Mouse (Mus musculus): ENCODE results near the gene V1ra8.
"Not testable (repeated sequence)": the region's sequence is repeated elsewhere in the genome, so short reads cannot be mapped to it uniquely, and the experiment has no call there.

Gene V1ra8

DNA sequence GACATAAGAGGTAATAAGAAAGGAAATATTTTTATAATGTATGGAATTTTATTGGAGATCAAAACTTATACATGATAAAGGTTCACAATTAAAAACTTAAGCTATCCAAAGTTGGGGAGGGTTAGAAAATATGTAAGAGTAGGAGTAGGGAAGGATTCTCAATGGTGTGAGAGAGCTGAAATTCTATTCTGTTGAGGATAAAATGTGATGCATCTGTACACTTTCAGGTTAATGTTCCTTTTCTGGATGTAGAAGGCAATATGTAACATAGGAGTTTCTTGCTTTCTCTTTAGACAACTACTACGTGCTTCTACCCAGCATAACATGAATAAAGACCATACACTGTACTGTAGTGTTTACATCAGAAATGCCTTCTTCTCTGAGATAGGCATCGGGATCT is at the start of gene V1ra8:
V1ra8 (plus strand) TSS at position 301 of the 400 bp plus-strand sequence.
- not testable (repeated sequence) for DNase-seq (ENCODE audit: low read depth)

DNA sequence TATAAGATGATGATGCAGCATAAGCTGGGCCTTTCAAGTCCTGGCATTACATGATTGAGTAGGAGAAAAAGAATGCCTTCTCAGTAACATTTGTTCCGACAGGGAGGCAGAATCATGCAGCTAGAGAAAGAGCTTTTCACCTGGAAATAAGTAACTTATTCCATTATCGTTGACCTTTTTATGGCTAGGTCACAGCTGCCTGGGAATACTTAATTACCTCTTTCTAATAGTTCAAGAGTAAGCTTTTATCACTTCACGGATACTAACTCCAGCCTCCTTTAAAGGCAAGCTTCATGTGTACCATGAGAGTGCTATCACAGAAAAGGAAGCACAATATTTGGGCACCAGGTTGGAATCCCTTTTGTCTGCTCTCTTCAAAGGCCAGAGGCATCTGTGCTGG is 42.5 kb upstream of the V1ra8 start:
- DNase-seq (ENCODE audit: low read depth) = no peak

DNA sequence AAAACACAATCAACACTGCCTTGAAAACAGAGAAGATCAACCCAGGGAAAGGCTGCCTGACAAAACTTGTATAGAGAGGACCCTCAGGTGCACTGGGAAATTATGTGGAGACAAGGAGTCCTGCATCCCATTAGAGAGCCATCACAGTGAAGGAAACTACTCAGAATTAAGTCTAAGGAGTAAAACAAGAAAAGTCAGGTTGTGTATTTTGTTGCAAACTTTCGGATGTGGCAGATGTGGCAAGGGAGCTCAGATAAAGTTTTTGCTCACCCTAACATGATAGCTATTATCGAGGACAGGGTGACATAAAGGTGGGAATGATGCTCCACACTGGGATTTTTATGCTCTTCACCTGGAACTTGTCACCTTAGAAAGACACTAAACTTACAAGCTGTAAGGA is 28.1 kb upstream of the V1ra8 start, which contains the start of gene Vmn1r52:
Vmn1r52 (plus strand) TSS at position 301 of the 400 bp plus-strand sequence.
- DNase-seq (ENCODE audit: low read depth) = no peak

DNA sequence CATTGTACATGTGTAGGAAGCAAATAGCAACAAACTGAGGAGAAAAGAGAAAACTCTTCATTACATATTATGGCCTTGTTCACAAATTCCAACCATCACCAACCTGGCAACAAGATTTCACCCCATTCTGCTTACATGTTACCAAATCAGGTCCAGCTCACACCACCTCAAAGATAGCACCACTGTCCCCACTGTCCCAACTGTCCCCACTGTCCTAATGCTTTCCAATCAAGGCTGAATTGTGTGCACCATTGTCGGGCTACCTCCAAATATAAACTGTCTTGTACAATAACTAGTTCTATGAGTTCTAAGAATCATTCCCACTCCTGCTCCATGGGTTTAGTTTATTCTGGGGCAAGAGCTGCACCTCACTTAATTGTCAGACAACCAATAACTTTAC is 21.7 kb downstream of the V1ra8 start, which contains the start of gene Vmn1r53:
Vmn1r53 (minus strand) TSS at position 101 of the 400 bp plus-strand sequence.
- no peak for DNase-seq (ENCODE audit: low read depth)

DNA sequence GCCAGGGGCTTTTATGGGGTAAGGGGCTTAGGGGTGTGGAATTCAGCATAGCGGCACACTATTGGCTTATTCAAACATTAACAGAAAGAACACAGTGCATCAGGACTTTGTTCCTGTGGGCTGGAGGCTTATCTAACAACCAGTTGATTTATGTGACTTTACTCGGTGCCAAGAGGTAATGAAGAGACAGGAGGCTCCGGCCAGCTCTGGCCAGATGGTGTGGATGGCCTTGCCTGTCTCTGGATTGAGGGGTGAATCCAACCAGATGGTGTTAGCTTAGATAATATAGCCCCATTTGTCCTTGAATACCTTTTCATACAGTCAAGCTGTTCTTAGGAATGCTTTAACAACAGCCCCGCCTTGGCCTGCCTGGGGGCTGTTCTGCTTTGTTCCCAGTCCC is 29.5 kb downstream of the V1ra8 start:
- DNase-seq (ENCODE audit: low read depth) = not testable (repeated sequence)

DNA sequence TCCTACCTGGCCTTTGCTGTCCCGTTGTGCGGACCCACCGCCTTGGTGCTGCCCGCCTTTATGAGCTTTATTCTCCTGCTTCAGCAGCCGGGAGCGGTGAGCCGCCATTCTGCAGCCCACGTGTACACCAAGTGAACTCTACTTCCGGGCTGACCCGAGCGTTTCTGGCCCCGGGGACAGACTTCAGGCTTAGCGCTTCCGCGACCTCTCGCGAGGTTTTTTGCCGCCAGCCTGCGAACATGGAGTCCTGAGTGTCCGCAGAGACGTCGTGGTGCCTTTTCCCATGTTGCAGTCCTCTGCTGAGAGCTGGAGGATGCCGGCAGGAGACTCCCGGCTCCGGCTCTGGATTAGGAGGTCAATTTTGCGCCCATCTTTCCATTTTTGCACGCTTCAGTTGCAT is 30.1 kb downstream of the V1ra8 start:
- no peak for DNase-seq (ENCODE audit: low read depth)

DNA sequence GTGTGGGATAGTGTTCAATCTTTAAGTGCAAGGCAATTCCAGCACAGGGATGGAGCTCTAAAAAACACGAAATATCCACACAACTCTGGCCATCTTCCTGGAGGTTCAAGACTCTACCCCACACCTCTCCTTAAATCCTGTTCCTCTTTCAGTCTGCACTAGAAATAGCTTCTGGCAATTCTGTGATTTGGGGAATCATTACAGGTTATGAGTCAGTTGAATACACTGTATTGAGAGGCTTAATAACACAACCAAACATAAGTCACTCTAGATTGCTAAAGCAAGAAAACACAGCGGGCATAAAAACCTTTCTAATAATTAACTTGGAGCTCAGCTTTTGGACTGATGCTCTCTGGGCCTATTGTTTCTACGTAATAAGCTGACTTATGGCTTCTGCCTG is 41.4 kb downstream of the V1ra8 start:
- no peak for DNase-seq (ENCODE audit: low read depth)

DNA sequence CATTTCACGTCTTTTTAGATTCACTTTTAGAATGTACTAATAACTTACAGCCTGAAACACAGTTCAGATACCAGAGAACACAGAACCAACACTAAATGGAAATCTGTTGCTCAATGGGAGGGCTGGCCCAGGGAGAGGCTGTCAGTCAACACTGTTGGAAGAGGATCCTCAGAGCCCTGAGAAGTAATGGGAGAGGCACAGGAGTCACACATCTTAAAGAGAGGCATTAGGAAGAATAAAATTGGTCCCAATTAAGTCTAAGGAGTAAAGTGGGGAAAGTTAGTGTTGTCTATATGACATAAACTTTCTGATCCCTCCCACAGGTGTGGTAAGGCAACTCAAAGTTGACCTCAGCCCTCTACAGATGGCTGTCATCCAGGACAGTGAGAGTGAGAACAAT is 43.4 kb downstream of the V1ra8 start, which contains the start of gene Vmn1r54:
Vmn1r54 (plus strand) TSS at position 301 of the 400 bp plus-strand sequence.
- DNase-seq (ENCODE audit: low read depth) = no peak
